Mouse (Mus musculus) bone marrow macrophage, adult 2 months (primary cell): Measurements from ENCODE around the gene Nxpe5.

Source experiments
- CTCF ChIP-seq: IDR thresholded peaks from 2 replicates; pipeline ENCODE4 v1.5.1; 2012; ENCODE audit warnings: low read depth, mild to moderate bottlenecking, low read length, moderate library complexity
- POLR2A ChIP-seq: IDR thresholded peaks from 2 replicates; pipeline ENCODE4 v1.6.1; 2012; ENCODE audit warnings: mild to moderate bottlenecking, low read depth, low read length, borderline replicate concordance

GRCm38 (mm10) chr5:138256966-138257584 is 31.4 kb downstream of the Nxpe5 start:
- no peak for TF ChIP-seq CTCF
- TF ChIP-seq POLR2A, result no peak
